Mouse (Mus musculus) spleen, embryonic (tissue): ENCODE results near the gene Zfp981.
"Not testable (repeated sequence)": the region's sequence is repeated elsewhere in the genome, so short reads cannot be mapped to it uniquely, and the experiment has no call there.

Experiments used
- CTCF ChIA-PET: fragments of 350-600 bp; sonication (Branson Sonifier 250); formaldehyde crosslinking; loops from one replicate; lab custom pipeline; 2022; lab: Charles Lee

Zfp981 gene

GRCm38 (mm10) chr4:146501727-146502126, at the start of gene Zfp981:
Zfp981 (plus strand) TSS chr4:146502027.
- CTCF ChIA-PET: not testable (repeated sequence)

GRCm38 (mm10) chr4:146452576-146452975, 49.3 kb upstream of the Zfp981 start:
- CTCF ChIA-PET: not testable (repeated sequence)

GRCm38 (mm10) chr4:146454170-146454569, 47.7 kb upstream of the Zfp981 start:
- CTCF ChIA-PET: not testable (repeated sequence)

GRCm38 (mm10) chr4:146454896-146455295, 46.9 kb upstream of the Zfp981 start:
- CTCF ChIA-PET: no interaction called here

- CTCF ChIA-PET: no interaction called here
These were observed 46.5 kb upstream of the Zfp981 start for GRCm38 (mm10) chr4:146455321-146455721.

- CTCF ChIA-PET: no interaction called here
These were observed 45.6 kb upstream of the Zfp981 start for GRCm38 (mm10) chr4:146456061-146456726.

GRCm38 (mm10) chr4:146457126-146457525, 44.7 kb upstream of the Zfp981 start:
- CTCF ChIA-PET: no interaction called here

GRCm38 (mm10) chr4:146457720-146458119, 44.1 kb upstream of the Zfp981 start:
- CTCF ChIA-PET: no interaction called here

GRCm38 (mm10) chr4:146459822-146460221, 42.0 kb upstream of the Zfp981 start:
- CTCF ChIA-PET: not testable (repeated sequence)

- CTCF ChIA-PET: not testable (repeated sequence)
These were observed 41.1 kb upstream of the Zfp981 start for GRCm38 (mm10) chr4:146460685-146461084.

GRCm38 (mm10) chr4:146463649-146464351, 38.0 kb upstream of the Zfp981 start:
- CTCF ChIA-PET: not testable (repeated sequence)

- CTCF ChIA-PET: not testable (repeated sequence)
These were observed 31.8 kb upstream of the Zfp981 start for GRCm38 (mm10) chr4:146469984-146470383.

GRCm38 (mm10) chr4:146474181-146474580, 27.6 kb upstream of the Zfp981 start:
- CTCF ChIA-PET: not testable (repeated sequence)

- CTCF ChIA-PET: not testable (repeated sequence)
These were observed 26.8 kb upstream of the Zfp981 start for GRCm38 (mm10) chr4:146474716-146475676.

- CTCF ChIA-PET: not testable (repeated sequence)
These were observed 25.6 kb upstream of the Zfp981 start for GRCm38 (mm10) chr4:146476260-146476659.

- CTCF ChIA-PET: not testable (repeated sequence)
These were observed 24.9 kb upstream of the Zfp981 start for GRCm38 (mm10) chr4:146476959-146477358.

GRCm38 (mm10) chr4:146480376-146481096, 21.3 kb upstream of the Zfp981 start:
- CTCF ChIA-PET: not testable (repeated sequence)

- CTCF ChIA-PET: not testable (repeated sequence)
These were observed 19.3 kb upstream of the Zfp981 start for GRCm38 (mm10) chr4:146482546-146482945.

- CTCF ChIA-PET: not testable (repeated sequence)
These were observed 18.1 kb upstream of the Zfp981 start for GRCm38 (mm10) chr4:146483571-146484280.

GRCm38 (mm10) chr4:146484676-146485075, 17.2 kb upstream of the Zfp981 start:
- CTCF ChIA-PET: not testable (repeated sequence)
